Mouse (Mus musculus): ENCODE data around the gene Prpf4.

- TF ChIP-seq CTCF (IDR thresholded peaks at IDR 0.05 in 2 of 3, conservative IDR thresholded peaks at IDR 0.05 in 1 of 3; ENCODE audit: control insufficient read depth in 1 of 3, insufficient read depth in 1 of 3, low read depth in 2 of 3, low read length in 3 of 3, poor library complexity in 1 of 3, severe bottlenecking in 1 of 3) = no peak
- no peak for TF ChIP-seq ZKSCAN1 (IDR thresholded peaks at IDR 0.05; ENCODE audit: low read depth, low read length)
- no peak for TF ChIP-seq UBTF (IDR thresholded peaks at IDR 0.05; ENCODE audit: borderline replicate concordance, insufficient read depth, low read depth, low read length)
- no peak for TF ChIP-seq MYC (IDR thresholded peaks at IDR 0.05; ENCODE audit: low read depth, low read length)
- no peak for TF ChIP-seq SIN3A (IDR thresholded peaks at IDR 0.05; ENCODE audit: low read length)
- no peak for TF ChIP-seq POLR2A (IDR thresholded peaks at IDR 0.05; ENCODE audit: control insufficient read depth in 1 of 2, insufficient read depth in 1 of 2, low read depth in 1 of 2, low read length in 2 of 2, poor library complexity in 1 of 2)
- TF ChIP-seq MYB (IDR thresholded peaks at IDR 0.05; ENCODE audit: low read depth, low read length) = no peak
- no peak for TF ChIP-seq ZMIZ1 (IDR thresholded peaks at IDR 0.05; ENCODE audit: low read depth, low read length)
- TF ChIP-seq MAFK (IDR thresholded peaks at IDR 0.05; ENCODE audit: borderline replicate concordance, low read depth, low read length) = no peak
- TF ChIP-seq CHD1 (IDR thresholded peaks at IDR 0.05; ENCODE audit: low read depth, low read length) = no peak
- TF ChIP-seq CHD2 (IDR thresholded peaks at IDR 0.05; ENCODE audit: low read length) = no peak
- no peak for TF ChIP-seq BHLHE40 (IDR thresholded peaks at IDR 0.05; ENCODE audit: borderline replicate concordance, low read depth, low read length)
- no peak for TF ChIP-seq MAX (IDR thresholded peaks at IDR 0.05; ENCODE audit: low read length)
Observed at GRCm38 (mm10) chr4:62393459-62393858, 15.1 kb upstream of the Prpf4 start.

Measured in MEL (cell line).